Mouse (Mus musculus) brain, adult 10 weeks (tissue): ENCODE measurements around the gene Nos2. TPM values are rescaled to one million over a fixed set of nuclear protein-coding genes. Genes with fewer than 3 reads are reported as not detected.

Experiments
- polyA plus RNA-seq: library from polyadenylated mRNA; stranded (reverse); fragments of 350-450 nt; fragmentation: Illumina TruSeq; extraction: RNeasy Lipid Tissue Mini Kit (QIAGEN cat#74804); gene quantifications from one replicate; pipeline ENCODE4 v1.2.3, GENCODE M21; 2015; ENCODE audit warnings: low read depth, low replicate concordance

Gene Nos2
- polyA plus RNA-seq, result 0.19 TPM

DNA sequence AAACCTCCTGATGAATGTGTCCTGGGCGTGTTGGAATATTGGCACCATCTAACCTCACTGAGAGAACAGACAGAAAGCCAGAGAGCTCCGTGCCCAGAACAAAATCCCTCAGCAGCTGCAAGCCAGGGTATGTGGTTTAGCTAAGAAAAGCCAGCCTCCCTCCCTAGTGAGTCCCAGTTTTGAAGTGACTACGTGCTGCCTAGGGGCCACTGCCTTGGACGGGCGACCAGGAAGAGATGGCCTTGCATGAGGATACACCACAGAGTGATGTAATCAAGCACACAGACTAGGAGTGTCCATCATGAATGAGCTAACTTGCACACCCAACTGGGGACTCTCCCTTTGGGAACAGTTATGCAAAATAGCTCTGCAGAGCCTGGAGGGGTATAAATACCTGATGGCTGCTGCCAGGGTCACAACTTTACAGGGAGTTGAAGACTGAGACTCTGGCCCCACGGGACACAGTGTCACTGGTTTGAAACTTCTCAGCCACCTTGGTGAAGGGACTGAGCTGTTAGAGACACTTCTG lies at the start of gene Nos2:
Gene Nos2, plus strand, starts transcription at position 377 of the 529 bp plus-strand sequence.

DNA sequence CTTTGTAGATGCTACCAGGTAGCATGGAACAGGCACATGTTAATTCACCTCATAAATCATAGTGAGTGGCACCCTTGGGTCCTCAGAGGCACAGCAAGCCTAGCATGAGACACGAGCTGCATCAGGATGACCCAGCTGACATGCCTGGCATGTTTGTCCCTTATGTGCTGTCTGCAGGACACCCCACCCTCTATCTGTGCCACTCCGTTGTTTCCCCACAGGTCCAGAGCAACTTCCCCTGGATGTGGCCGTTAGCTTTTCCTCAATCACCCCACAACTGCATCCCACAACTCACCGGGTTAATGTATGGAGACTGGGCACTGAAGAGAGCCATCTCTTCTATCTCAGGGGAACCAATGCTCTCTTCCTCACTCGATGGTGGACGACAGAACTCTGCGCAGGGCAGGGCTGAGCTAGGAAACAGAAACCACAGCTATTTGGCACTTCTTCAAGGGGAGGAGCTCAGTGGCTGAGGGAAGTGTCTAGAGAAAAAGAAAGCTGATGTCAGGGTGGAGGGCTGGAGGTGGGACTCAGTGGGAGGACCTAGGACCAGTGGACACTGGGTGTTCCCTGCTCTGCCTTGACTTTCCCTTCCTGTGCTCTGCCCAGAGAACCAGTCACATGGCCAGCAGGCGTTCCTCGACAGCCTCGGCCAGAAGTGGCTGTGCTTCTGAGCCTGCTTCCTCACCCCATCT lies 64.0 kb downstream of the Nos2 start, which contains the start of gene Lgals9:
Gene Lgals9, minus strand, starts transcription at position 464 of the 695 bp plus-strand sequence.

Other genes starting within 250 kb of the Nos2 start
- 70.7 TPM for gene Nlk, start 223.4 kb upstream of the Nos2 start, polyA plus RNA-seq
- gene Ccnq, start 169.1 kb upstream of the Nos2 start, polyA plus RNA-seq, result 27.6 TPM
- gene Lyrm9, start 94.2 kb upstream of the Nos2 start, polyA plus RNA-seq, result 19.1 TPM
- gene Lgals9, start 64.2 kb downstream of the Nos2 start, polyA plus RNA-seq, result 12.7 TPM
- 31.1 TPM for gene Ksr1, start 225.6 kb downstream of the Nos2 start, polyA plus RNA-seq